Mouse (Mus musculus) spleen, adult 2 months (tissue): Measurements from ENCODE around the gene Atf2. TPM values are rescaled to one million over a fixed set of nuclear protein-coding genes. Genes with fewer than 3 reads are reported as not detected.
"Not testable (repeated sequence)": the region's sequence is repeated elsewhere in the genome, so short reads cannot be mapped to it uniquely, and the experiment has no call there.

Experiments
- DNase-seq, 2 experiments: peaks; one replicate each; pipeline versions ENCODE4 v3.0.0 to v3.0.0-alpha.2; 2012 to 2021; ENCODE audit warnings: low spot score in 2 of 2, low read depth in 1 of 2
- H3K27ac ChIP-seq: fragments of 200-500 bp; 2 replicates; pipeline ENCODE4 v1.5.1; 2012; ENCODE audit warnings: low read length, inconsistent platforms; ENCODE audit not compliant: insufficient read depth
- H3K27me3 ChIP-seq: fragments of 200-500 bp; 2 replicates; pipeline ENCODE4 v1.6.1; 2012; ENCODE audit warnings: mild to moderate bottlenecking, moderate library complexity, low read length, inconsistent platforms; ENCODE audit not compliant: control insufficient read depth, insufficient read depth
- H3K36me3 ChIP-seq: fragments of 200-500 bp; 2 replicates; pipeline ENCODE4 v1.6.1; 2012; ENCODE audit warnings: mild to moderate bottlenecking, low read length, inconsistent platforms; ENCODE audit not compliant: control insufficient read depth, insufficient read depth
- H3K4me1 ChIP-seq: fragments of 200-500 bp; 2 replicates; pipeline ENCODE4 v1.6.1; 2011; ENCODE audit warnings: inconsistent platforms; ENCODE audit not compliant: control insufficient read depth, insufficient read depth, insufficient read length
- H3K4me3 ChIP-seq: fragments of 200-500 bp; 2 replicates; pipeline ENCODE4 v1.5.1; 2011; ENCODE audit warnings: mild to moderate bottlenecking, inconsistent platforms; ENCODE audit not compliant: insufficient read depth, insufficient read length; ENCODE audit errors: extremely low read depth
- CTCF ChIP-seq: fragments of 200-500 bp; IDR thresholded peaks from 2 replicates; pipeline ENCODE4 v1.5.1; 2011; ENCODE audit warnings: mild to moderate bottlenecking, inconsistent platforms; ENCODE audit not compliant: insufficient read depth, insufficient read length, insufficient replicate concordance; ENCODE audit errors: extremely low read depth
- POLR2A ChIP-seq: fragments of 200-500 bp; IDR thresholded peaks from 2 replicates; pipeline ENCODE4 v1.6.1; 2011; ENCODE audit warnings: low read depth, low read length, inconsistent platforms
- WGBS: fragments of 180-500 bp; shearing (Covaris S2); methylation state at CpG from one replicate; pipeline ENCODE4 v1.1.7; 2018; 5-methylcytosine and 5-hydroxymethylcytosine counted together
- polyA plus RNA-seq: library from polyadenylated mRNA; depleted of rRNA; stranded (reverse); fragments of >200 nt; gene quantifications from 2 replicates; pipeline ENCODE4 v1.2.3, GENCODE M21; 2012

Gene Atf2
- polyA plus RNA-seq, 1 experiment = 8.7 TPM

GRCm38 (mm10) chr2:73925089-73925488, 32.6 kb upstream of the Atf2 start:
- no peak for TF ChIP-seq POLR2A
- TF ChIP-seq CTCF = no peak
- DNase-seq = no peak
- WGBS = 20% methylated on average over 5 of the region's 5 CpGs
- H3K36me3 ChIP-seq = no peaks in the 10 kb centered on the region
- no peaks in the 10 kb centered on the region for H3K27me3 ChIP-seq
- H3K27ac ChIP-seq = no peak overlapping the region
- H3K4me1 ChIP-seq = no peaks in the 10 kb centered on the region
- no peak overlapping the region for H3K4me3 ChIP-seq

DNA sequence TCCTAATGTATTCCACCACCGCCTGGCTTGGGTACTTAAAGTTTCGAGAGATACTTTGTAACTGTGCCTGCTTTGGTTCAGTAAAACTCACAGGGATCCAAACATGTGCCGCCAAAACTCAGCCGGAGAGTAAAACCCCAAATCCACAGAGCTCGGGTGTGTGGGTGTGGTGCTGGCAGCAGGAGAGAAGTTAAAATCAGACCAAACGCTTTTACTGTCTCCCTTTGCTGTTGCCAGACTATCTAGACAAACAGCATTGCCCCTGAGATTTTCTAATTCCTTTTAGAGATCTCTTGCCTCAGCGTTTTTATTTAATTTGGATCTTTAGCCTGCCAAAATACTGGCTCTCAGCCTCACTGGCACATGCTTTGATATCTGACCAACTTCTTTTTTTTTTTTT, 27.2 kb upstream of the Atf2 start:
- Histone ChIP-seq H3K4me3 (no peak overlapping the region), H3K4me1 (no peaks in the 10 kb centered on the region), H3K27me3 (no peaks in the 10 kb centered on the region; the same call in 1 of the 2 replicates), H3K36me3 (no peaks in the 10 kb centered on the region), H3K27ac (no peak overlapping the region)
- no peak for TF ChIP-seq POLR2A
- 81% methylated on average over 7 of the region's 7 CpGs for WGBS
- DNase-seq = no peak

GRCm38 (mm10) chr2:73912264-73912663, 19.8 kb upstream of the Atf2 start:
- peak in 1 of 2 experiments; percentile 19 for DNase-seq
- Histone ChIP-seq H3K27me3 (no peaks in the 10 kb centered on the region), H3K27ac (no peak overlapping the region), H3K4me3 (peak overlapping the region; percentile 17; the same call in 1 of the 2 replicates), H3K36me3 (peaks cover 11% of the 10 kb centered on the region), H3K4me1 (peaks cover 5% of the 10 kb centered on the region; the same call in 1 of the 2 replicates)
- no peak for TF ChIP-seq CTCF
- TF ChIP-seq POLR2A = no peak
- WGBS = 9% methylated on average over 3 of the region's 3 CpGs

DNA sequence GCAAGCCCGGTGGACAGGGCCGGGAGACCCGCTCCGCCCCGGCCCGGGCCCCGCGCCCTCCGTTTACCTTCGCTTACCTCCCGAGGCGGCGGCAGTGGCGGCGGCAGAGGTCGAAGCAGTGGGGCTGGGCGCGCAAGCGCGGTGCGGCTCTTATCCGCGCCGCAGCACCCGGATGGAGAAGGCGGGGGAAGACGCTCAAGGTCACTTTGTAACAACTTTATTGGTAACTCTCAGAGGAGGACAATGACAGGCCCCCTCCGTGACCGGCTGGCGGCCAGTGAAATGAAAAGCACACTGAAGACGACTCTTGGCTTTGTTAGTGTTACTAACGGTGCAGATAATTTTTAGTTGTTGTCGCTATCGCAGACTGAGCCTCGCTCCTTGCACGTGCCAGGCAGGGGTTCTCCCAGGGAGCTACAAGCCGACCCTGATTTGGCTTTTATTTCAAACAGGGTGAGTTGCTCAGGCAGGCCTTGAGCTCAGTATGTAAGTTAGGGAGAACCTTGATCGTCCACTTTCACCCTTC, 18.8 kb upstream of the Atf2 start, which contains the start of gene Atp5g3:
Atp5g3 (minus strand) TSS at position 152 of the 526 bp plus-strand sequence.
- Histone ChIP-seq H3K27ac (peak within 1 kb of the TSS; percentile 87), H3K4me1 (peaks cover 5% of the 10 kb centered on the region; the same call in 1 of the 2 replicates), H3K27me3 (no peaks in the 10 kb centered on the region), H3K4me3 (peak within 1 kb of the TSS; percentile 100), H3K36me3 (peaks cover 14% of the 10 kb centered on the region)
- under 1% methylated on average over 38 of the region's 38 CpGs for WGBS
- peak; percentile 81 to 88 for DNase-seq
- no peak for TF ChIP-seq CTCF
- TF ChIP-seq POLR2A = peak; percentile 41; the same call in 1 of the 2 replicates

DNA sequence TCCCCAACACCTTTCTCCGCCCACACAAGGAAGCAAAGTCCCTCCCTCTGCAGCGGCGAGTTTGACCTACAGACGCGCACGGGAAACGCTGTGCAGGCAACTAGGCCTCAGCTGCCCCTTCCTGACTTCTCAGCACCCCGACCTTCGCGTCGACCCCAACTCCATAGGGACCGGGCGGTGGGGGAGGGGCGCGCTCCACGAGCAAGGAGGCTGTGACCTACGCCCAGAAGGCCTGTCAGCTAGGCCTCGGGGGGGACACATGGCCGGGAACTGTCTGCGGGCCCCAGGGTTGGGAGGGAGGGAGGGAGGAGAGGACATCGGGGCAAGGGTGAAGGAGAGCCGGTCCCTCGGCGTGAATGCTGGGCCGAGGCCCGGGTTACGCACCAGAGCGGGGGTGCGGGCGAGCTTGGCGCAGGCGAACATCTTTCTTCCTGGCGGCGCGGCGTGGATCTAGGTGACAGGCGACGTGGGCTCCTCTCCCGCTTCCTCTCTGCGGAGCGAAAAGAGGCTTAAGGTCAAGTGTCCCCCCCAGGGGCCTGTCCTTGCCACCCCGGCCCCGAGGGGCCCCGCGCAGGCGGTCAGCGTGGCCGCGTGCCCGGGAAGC, 18.2 kb upstream of the Atf2 start:
- under 1% methylated on average over 50 of the region's 50 CpGs for WGBS
- peak in 1 of 2 experiments; percentile 44 for DNase-seq
- peak overlapping the region; percentile 100 for H3K4me3 ChIP-seq
- peak overlapping the region; percentile 87 for H3K27ac ChIP-seq
- peaks cover 5% of the 10 kb centered on the region; the same call in 1 of the 2 replicates for H3K4me1 ChIP-seq
- peaks cover 14% of the 10 kb centered on the region for H3K36me3 ChIP-seq
- TF ChIP-seq POLR2A = no peak
- TF ChIP-seq CTCF = no peak
- H3K27me3 ChIP-seq = no peaks in the 10 kb centered on the region

DNA sequence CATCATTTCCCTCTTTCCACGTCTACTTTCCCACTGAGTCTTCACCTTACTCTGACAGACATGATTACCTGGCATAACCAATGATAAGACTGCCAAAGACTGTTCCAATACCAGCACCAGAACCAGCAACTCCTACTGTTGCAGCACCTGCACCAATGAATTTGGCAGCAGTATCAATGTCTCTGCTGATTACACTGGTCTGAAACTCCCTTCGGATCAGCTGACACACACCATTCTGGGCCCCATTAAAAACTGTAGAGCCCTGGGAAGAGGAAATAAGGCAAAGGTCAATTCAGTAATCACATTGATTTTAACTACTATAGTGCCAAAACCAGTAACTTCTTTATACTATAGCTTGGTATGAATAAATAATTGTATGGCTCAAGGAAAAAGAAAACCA, 16.7 kb upstream of the Atf2 start:
- DNase-seq = no peak
- Histone ChIP-seq H3K4me1 (peaks cover 5% of the 10 kb centered on the region; the same call in 1 of the 2 replicates), H3K27me3 (no peaks in the 10 kb centered on the region), H3K27ac (no peak overlapping the region), H3K4me3 (no peak overlapping the region), H3K36me3 (peaks cover 14% of the 10 kb centered on the region)
- WGBS = 91% methylated on average over 2 of the region's 2 CpGs
- TF ChIP-seq CTCF = no peak
- TF ChIP-seq POLR2A = no peak

- not testable (repeated sequence) for H3K4me3 ChIP-seq, H3K4me1 ChIP-seq, DNase-seq, H3K27ac ChIP-seq, H3K27me3 ChIP-seq
- peaks cover 14% of the 10 kb centered on the region for H3K36me3 ChIP-seq
Observed at GRCm38 (mm10) chr2:73904679-73905078, 12.2 kb upstream of the Atf2 start.
